Mouse (Mus musculus) ES-E14 (cell line): ENCODE measurements around the gene Klrc3.

Experiments used
- CHD2 ChIP-seq: IDR thresholded peaks from 2 replicates; pipeline ENCODE4 v1.6.1; 2014; ENCODE audit warnings: mild to moderate bottlenecking, low read depth, low read length, inconsistent platforms
- HCFC1 ChIP-seq: IDR thresholded peaks from 2 replicates; pipeline ENCODE4 v1.6.1; 2012; ENCODE audit warnings: low read length, inconsistent platforms, borderline replicate concordance; ENCODE audit not compliant: insufficient read depth
- ZC3H11A ChIP-seq: IDR thresholded peaks from 2 replicates; pipeline ENCODE4 v1.6.1; 2012; ENCODE audit warnings: low read depth, mild to moderate bottlenecking, inconsistent platforms, low read length, borderline replicate concordance

GRCm38 (mm10) chr6:129591508-129591907 lies 51.6 kb downstream of the Klrc3 start, which contains the start of gene Klrd1:
- TF ChIP-seq CHD2, result no peak
- TF ChIP-seq ZC3H11A, result no peak
- TF ChIP-seq HCFC1, result no peak
